Mouse (Mus musculus) megakaryocyte, embryonic 14.5 days (primary cell): Measurements from ENCODE around the gene Mbd4. TPM values are rescaled to one million over a fixed set of nuclear protein-coding genes. Genes with fewer than 3 reads are reported as not detected.

Experiments
- H3K27me3 ChIP-seq: replicated peaks from 2 replicates; pipeline ENCODE3; 2012; ENCODE audit warnings: inconsistent platforms
- H3K36me3 ChIP-seq: replicated peaks from 2 replicates; pipeline ENCODE3; 2012; ENCODE audit warnings: low read length, inconsistent platforms, mixed read lengths
- H3K4me1 ChIP-seq: 2 replicates; pipeline ENCODE4 v1.6.1; 2012; ENCODE audit warnings: inconsistent platforms
- H3K4me3 ChIP-seq: replicated peaks from 2 replicates; pipeline ENCODE3; 2012; ENCODE audit warnings: moderate library complexity, mild to moderate bottlenecking, inconsistent platforms
- H3K9me3 ChIP-seq: 2 replicates; pipeline ENCODE4 v1.6.1; 2012; ENCODE audit warnings: inconsistent platforms
- FLI1 ChIP-seq: IDR thresholded peaks from 2 replicates; pipeline ENCODE4 v1.6.1; 2012; ENCODE audit warnings: low read length, inconsistent platforms, mixed read lengths
- GATA1 ChIP-seq: IDR thresholded peaks from 3 replicates; pipeline ENCODE4 v1.6.1; 2012; ENCODE audit warnings: mixed read lengths, low read length, inconsistent platforms, borderline replicate concordance
- polyA plus RNA-seq: library from polyadenylated mRNA; stranded (reverse); fragments of >175 nt; gene quantifications from 2 replicates; pipeline ENCODE4 v1.2.3, GENCODE M21; 2012; ENCODE audit warnings: low replicate concordance; ENCODE audit not compliant: insufficient read depth

Mbd4 gene
- polyA plus RNA-seq, 1 experiment: 0.40 TPM

- Histone ChIP-seq H3K4me3 (no peak overlapping the region), H3K9me3 (no peaks in the 10 kb centered on the region), H3K36me3 (no peaks in the 10 kb centered on the region), H3K27me3 (peaks cover 1% of the 10 kb centered on the region), H3K4me1 (peaks cover 27% of the 10 kb centered on the region)
- TF ChIP-seq GATA1 (no peak), FLI1 (no peak)
These were observed 6.9 kb upstream of the Mbd4 start for GRCm38 (mm10) chr6:115860027-115860556.

GRCm38 (mm10) chr6:115859258-115859657, 6.1 kb upstream of the Mbd4 start:
- Histone ChIP-seq H3K4me1 (peaks cover 20% of the 10 kb centered on the region), H3K9me3 (no peaks in the 10 kb centered on the region), H3K4me3 (no peak overlapping the region), H3K36me3 (no peaks in the 10 kb centered on the region), H3K27me3 (peaks cover 1% of the 10 kb centered on the region)
- TF ChIP-seq GATA1 (no peak), FLI1 (no peak)

- H3K9me3 ChIP-seq: no peaks in the 10 kb centered on the region
These were observed 3.2 kb upstream of the Mbd4 start for GRCm38 (mm10) chr6:115856361-115856745.

DNA sequence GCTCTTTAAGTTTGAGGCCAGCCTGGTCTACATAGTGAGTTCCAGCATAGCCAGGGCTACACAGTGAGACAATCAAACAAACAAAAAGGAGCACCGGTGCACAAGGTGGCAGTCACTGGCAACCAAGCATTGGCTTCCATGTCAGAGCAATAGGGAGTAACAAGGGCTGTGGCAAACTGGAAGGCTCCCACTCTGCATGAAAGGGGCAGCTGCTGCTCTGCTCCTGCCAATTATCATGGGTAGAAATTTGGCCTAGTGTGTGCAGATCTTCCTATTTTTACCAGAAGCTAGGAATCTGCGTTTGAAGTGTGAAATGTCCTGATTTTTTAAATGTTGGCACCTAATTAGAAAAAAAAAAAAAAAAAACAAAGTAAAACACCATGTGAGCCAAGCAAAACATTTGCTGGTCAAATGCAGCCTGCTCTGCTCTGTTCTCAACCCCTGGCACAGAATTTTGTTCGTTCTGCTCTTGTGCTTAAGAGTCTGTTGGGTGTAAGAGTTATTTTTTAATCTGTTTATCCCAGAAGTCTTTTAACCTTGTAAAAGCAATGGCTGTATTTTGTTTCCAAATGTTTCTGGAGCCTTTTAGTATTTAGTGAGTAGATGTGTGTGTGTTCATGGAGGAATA, 2.7 kb upstream of the Mbd4 start:
- no peaks in the 10 kb centered on the region for H3K27me3 ChIP-seq

More at GRCm38 (mm10) chr6:115856361-115856745, 3.2 kb upstream of the Mbd4 start:
- no peak for TF ChIP-seq GATA1
- TF ChIP-seq FLI1: no peak
- H3K27me3 ChIP-seq: no peaks in the 10 kb centered on the region
- no peak overlapping the region for H3K4me3 ChIP-seq
- H3K4me1 ChIP-seq: peaks cover 33% of the 10 kb centered on the region
- no peaks in the 10 kb centered on the region for H3K36me3 ChIP-seq

DNA sequence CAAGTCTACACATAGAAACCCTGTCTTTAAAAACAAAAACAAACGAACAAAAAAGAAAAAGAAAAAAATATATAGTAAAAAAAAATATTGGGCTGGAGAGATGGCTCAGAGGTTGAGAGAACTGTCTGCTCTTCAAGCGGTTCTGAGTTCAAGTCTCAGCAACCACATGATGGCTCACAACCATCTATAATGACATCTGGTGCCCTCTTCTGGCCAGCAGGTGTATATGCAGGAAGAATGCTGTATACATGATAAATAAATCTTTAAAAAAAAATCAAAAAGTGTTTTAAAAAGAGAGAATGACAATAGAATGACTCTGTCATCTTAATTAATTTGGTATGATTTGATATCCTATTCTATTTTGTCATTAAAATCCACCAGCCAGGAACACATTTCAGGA, 1.3 kb upstream of the Mbd4 start:
- Histone ChIP-seq H3K4me3 (no peak overlapping the region), H3K4me1 (peaks cover 41% of the 10 kb centered on the region), H3K9me3 (no peaks in the 10 kb centered on the region), H3K27me3 (no peaks in the 10 kb centered on the region), H3K36me3 (peaks cover 14% of the 10 kb centered on the region)
- TF ChIP-seq FLI1 (no peak), GATA1 (no peak)

More for the DNA sequence above, 2.7 kb upstream of the Mbd4 start:
- TF ChIP-seq FLI1 (no peak), GATA1 (no peak)
- peaks cover 4% of the 10 kb centered on the region for H3K36me3 ChIP-seq
- H3K4me3 ChIP-seq: no peak overlapping the region
- peaks cover 38% of the 10 kb centered on the region for H3K4me1 ChIP-seq
- no peaks in the 10 kb centered on the region for H3K9me3 ChIP-seq

- H3K36me3 ChIP-seq: peaks cover 19% of the 10 kb centered on the region
- no peaks in the 10 kb centered on the region for H3K27me3 ChIP-seq
- H3K4me1 ChIP-seq: peaks cover 38% of the 10 kb centered on the region
- H3K9me3 ChIP-seq: no peaks in the 10 kb centered on the region
- TF ChIP-seq FLI1 (no peak), GATA1 (no peak)
- H3K4me3 ChIP-seq: peak overlapping the region; percentile 97
These were observed 814 bp upstream of the Mbd4 start for GRCm38 (mm10) chr6:115853985-115854384.

- H3K27me3 ChIP-seq: no peaks in the 10 kb centered on the region
- TF ChIP-seq GATA1 (no peak), FLI1 (no peak)
- H3K9me3 ChIP-seq: no peaks in the 10 kb centered on the region
- peak overlapping the region; percentile 97 for H3K4me3 ChIP-seq
- peaks cover 50% of the 10 kb centered on the region for H3K4me1 ChIP-seq
- H3K36me3 ChIP-seq: peaks cover 29% of the 10 kb centered on the region
These were observed 603 bp downstream of the Mbd4 start for GRCm38 (mm10) chr6:115852446-115853090.

GRCm38 (mm10) chr6:115848598-115849304, 4.4 kb downstream of the Mbd4 start:
- Histone ChIP-seq H3K27me3 (no peaks in the 10 kb centered on the region), H3K9me3 (no peaks in the 10 kb centered on the region), H3K4me1 (peaks cover 59% of the 10 kb centered on the region), H3K4me3 (no peak overlapping the region), H3K36me3 (peaks cover 54% of the 10 kb centered on the region)
- TF ChIP-seq FLI1: no peak
- no peak for TF ChIP-seq GATA1

- Histone ChIP-seq H3K4me3 (peak overlapping the region; percentile 70), H3K27me3 (no peaks in the 10 kb centered on the region), H3K36me3 (peaks cover 74% of the 10 kb centered on the region), H3K4me1 (peaks cover 44% of the 10 kb centered on the region), H3K9me3 (no peaks in the 10 kb centered on the region)
- TF ChIP-seq FLI1 (no peak), GATA1 (no peak)
These were observed 6.3 kb downstream of the Mbd4 start for GRCm38 (mm10) chr6:115846640-115847411.
